Mouse (Mus musculus): ENCODE results near the gene Igsf8.

Igsf8 gene

GRCm38 (mm10) chr1:172323801-172324359 lies 62.4 kb downstream of the Igsf8 start:
- DNase-seq (ENCODE audit: low read depth, low spot score) = no peak

GRCm38 (mm10) chr1:172324725-172325124 lies 63.3 kb downstream of the Igsf8 start:
- DNase-seq (ENCODE audit: low read depth, low spot score) = peak; percentile 87

DNA sequence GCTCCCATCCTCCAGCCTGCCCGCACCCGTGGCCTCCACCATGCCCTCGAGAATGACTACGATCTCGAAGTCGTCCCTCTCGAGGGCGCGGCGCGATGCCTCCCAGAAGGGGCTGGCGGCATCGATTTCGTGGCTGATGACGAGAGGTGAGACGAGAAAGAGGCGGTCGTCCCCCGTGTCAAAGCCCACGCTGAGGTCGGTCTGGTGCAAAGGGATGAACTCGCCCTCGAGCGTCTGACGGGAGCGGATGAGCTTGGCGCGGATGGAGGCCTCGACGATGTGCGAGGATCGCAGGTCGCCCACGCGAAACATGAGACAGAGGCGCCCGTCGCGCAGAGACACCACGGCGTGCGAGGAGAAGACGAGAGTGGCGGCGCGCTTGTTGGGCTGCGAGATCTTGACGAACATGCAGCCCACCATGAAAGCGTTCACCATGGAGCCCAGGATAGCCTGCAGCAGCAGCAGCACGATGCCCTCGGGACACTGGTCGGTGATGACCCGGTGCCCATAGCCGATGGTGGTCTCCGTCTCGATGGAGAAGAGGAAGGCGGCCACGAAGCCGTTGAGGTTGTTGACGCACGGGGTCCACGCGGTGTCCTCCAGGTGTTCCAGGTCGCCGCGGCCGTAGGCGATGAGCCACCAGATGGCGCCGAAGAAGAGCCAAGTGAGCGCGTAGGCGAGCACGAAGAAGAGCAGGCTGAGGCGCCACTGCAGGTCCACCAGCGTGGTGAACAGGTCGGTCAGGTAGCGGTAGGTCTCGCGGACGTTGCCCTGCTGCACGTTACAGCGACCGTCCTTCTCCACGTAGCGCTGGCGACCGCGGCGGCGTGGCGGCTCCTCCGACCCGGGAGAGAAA lies 64.5 kb downstream of the Igsf8 start:
- no peak for DNase-seq (ENCODE audit: low read depth, low spot score)

DNA sequence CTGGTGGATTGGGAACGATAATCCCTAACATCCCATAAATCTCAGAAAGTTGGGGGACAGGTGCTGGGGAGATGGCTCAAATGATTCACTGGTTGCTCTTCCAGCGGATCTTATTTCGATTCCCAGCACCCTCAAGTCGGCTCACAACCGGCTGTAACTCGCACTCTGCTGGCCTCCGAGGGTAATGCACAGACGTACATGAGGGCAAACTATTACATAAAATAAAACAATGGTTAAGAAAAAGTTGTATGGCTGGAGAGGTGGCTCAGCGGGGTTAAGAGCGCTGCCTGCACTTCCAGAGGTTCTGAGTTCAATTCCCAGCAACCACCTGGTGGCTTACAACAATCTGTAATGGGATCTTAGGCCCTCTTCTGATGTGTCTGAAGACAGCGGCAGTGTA lies 65.2 kb downstream of the Igsf8 start:
- no peak for DNase-seq (ENCODE audit: low read depth, low spot score)

DNA sequence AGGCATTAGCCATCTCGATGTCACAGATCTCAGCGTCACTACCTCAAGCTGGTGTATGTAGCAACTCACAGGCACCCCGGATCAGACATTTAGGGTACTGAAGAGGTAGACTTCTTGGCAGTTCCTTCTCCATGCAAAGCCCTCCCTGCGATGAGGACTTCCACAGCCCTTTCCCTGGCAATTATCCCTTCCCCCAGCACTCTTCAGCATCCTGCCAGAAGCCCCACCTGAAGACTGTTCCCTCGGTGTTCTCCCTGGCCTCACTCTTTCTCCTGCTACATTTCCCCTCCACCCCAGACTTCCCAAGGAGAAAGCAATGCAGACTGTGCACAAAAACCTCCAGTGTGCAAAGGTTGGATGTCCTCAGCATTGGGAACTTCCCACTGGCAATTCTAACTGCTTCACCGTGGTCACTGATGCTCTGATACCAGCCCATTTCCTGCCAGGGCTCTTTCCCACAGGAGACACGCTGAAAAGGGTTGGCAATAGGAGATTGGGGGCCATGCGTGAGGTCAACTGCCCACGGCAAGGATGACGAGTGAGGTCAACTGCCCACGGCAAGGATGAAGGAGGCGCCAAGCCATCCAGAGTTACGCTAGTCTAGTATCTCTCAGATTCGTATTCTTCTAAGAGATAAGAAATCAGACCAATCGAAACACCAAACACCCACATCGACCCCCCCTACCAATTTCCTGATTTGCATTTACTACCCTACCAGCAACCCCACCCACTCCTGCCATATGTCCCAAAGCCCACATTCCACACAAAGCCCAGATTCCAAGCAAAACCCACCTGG lies 66.0 kb downstream of the Igsf8 start:
- DNase-seq (ENCODE audit: low read depth, low spot score) = no peak

DNA sequence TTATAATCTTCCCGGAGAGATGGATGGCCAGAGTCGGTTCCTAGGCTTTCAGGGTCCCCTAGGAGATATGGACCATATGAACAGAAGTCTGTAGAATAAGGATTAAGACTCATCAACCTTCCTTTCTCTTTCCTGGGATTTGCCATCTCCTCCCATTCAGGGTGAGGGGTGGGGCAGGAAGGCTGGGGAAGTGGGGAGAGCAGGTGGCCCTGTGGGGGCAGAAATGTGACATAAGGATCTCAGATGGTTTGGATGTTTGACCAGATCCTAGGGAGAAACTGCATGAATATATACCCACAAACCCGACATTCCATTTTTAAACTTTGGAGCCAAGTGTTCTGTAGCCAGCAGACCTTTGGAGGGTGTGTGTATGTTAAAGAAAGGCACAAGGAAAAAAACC lies 66.6 kb downstream of the Igsf8 start:
- no peak for DNase-seq (ENCODE audit: low read depth, low spot score)

GRCm38 (mm10) chr1:172328461-172328860 lies 67.0 kb downstream of the Igsf8 start:
- DNase-seq (ENCODE audit: low read depth, low spot score) = no peak

DNA sequence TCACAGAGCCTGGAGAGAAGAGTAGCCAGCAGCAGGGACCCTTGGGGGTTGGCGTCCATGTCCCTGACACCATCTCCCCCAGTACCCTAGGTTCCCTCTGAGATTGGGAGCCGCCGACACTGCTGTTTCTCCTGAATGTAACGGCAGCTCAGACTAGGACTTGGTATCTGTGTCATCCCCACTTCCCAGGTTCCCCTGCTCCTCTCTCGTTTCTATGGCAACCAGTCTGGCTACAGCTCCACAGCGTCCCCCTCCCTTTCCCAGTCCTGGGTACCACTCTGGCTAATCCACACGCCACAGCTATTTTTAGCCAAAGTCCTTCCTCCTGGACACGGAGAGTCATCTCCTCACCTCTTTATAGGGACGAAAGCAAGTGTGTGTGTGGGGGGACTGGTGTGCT lies 67.7 kb downstream of the Igsf8 start, which contains the start of gene Kcnj9:
Kcnj9 (minus strand) TSS at position 188 of the 400 bp plus-strand sequence.
- DNase-seq (ENCODE audit: low read depth, low spot score) = no peak

DNA sequence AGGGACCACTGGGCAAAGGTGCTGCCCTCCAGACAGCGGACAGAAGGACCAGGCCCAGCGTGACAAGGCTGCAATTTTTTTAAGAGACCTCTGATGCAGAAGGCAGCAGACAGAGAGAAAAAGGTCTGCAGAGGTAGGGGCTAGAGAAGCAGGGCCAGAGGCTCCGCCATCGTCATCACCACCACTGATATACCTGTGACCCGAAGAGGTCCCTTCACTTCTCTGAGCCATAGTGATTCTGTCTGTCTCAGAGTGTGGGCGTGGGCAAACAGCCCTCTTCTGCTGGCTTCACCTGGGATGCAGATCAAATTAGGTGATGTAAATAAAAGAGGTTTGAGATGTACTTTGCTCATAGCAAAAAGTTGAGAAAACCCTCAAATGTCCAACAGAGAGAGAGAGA lies 68.2 kb downstream of the Igsf8 start:
- DNase-seq (ENCODE audit: low read depth, low spot score) = no peak

DNA sequence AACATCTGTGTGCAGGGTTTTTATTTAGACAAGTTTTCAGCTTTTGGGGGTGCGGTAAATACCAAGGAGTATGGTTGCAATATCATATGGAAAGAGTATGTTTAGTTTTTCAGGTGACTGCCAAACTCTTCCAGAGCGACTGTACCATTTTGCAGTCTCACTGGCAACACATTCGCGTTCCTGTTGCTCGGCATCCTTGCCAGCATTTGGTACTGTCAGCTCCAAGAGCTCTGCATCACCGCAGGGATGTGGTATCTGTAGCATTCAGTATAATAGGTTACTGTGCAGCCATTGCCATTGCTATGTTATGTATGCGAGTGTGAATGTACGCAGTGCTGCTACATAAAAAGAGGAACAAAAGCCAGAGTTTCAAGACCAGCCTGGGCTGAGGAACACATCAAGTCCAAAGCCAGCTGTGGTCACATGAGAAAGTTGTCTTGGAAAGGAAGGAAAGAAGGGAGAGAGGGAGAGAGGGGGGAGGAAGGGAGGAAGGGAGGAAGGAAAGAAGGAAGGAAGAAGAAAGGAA lies 70.0 kb downstream of the Igsf8 start:
- DNase-seq (ENCODE audit: low read depth, low spot score) = no peak

DNA sequence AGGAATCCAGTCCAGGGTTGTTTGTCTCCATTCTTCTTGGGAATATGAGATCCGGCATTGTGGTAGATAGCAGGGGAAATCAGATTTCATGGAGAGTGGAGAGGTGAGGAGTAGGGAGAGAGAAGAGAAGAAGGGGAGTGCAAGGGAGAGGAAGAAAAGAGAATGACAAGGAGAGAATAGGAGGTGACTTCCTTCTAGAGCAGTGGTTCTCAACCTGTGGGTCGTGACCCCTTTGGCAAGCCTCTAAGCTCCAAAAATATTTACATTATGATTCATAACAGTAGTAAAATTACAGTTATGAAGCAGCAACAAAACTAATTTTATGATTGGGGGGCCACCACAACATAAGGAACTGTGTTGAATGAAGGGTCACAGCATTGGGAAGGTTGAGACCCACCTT lies 71.5 kb downstream of the Igsf8 start:
- no peak for DNase-seq (ENCODE audit: low read depth, low spot score)

DNA sequence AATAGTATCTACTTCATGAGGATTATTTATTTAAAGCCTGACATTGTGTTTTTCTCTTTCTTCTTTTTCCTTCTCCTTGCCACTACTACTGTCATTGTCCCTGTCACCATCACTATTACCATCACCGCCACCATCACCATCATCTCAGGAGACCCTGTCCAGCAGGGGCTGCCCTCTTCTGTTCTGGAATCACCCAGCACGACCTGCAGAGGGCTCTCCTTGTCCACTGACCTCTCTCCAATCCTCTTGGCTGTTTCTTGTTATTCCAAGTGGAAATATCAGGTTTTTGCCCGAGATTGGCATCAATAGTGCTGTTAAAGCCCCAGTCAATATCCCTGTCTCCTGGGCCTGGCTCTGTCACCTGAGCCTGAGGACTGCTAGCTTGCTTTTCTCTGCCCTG lies 72.1 kb downstream of the Igsf8 start:
- DNase-seq (ENCODE audit: low read depth, low spot score) = no peak

- no peak for DNase-seq (ENCODE audit: low read depth, low spot score)
These were observed 74.4 kb downstream of the Igsf8 start for GRCm38 (mm10) chr1:172335804-172336203.

GRCm38 (mm10) chr1:172337411-172338185 lies 76.2 kb downstream of the Igsf8 start:
- no peak for DNase-seq (ENCODE audit: low read depth, low spot score)

DNA sequence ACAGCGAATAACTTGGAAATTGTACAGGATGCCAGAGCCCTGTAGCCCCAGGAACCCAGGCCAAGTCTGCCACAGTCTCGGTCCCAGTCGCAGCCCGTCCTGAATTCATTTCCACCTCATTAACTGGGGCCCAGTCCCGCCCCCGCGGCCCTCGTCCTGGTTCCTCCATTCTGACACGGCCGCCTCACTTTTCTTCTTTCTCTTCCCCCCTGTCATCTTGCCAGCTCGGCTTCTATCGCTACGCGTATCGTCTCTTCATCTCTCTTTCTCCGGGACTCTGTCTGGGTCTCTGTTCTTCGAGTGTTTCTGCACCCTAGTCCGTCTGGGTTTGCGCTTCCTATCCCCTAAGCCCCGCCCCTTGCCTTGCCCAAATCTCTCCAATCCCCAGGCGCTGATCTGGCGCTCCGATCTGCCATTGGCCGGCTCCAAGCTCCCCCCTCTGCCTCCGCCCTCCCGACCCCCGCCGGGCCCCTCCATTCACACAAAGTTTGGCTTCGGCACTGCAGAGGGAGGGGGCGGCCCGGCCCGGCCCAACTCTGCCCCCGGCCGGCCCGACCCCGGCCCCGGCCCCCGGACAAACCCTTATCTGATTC lies 79.4 kb downstream of the Igsf8 start, which contains the start of gene Kcnj10:
Kcnj10 (plus strand) TSS at position 482 of the 593 bp plus-strand sequence.
- peak; percentile 57 for DNase-seq (ENCODE audit: low read depth, low spot score)

GRCm38 (mm10) chr1:172341386-172341785 lies 79.9 kb downstream of the Igsf8 start:
- no peak for DNase-seq (ENCODE audit: low read depth, low spot score)

- DNase-seq (ENCODE audit: low read depth, low spot score) = no peak
These were observed 81.3 kb downstream of the Igsf8 start for GRCm38 (mm10) chr1:172342729-172343128.

GRCm38 (mm10) chr1:172343914-172344313 lies 82.5 kb downstream of the Igsf8 start:
- DNase-seq (ENCODE audit: low read depth, low spot score) = no peak

GRCm38 (mm10) chr1:172344820-172345219 lies 83.4 kb downstream of the Igsf8 start:
- no peak for DNase-seq (ENCODE audit: low read depth, low spot score)

- no peak for DNase-seq (ENCODE audit: low read depth, low spot score)
These were observed 85.3 kb downstream of the Igsf8 start for GRCm38 (mm10) chr1:172346707-172347106.

GRCm38 (mm10) chr1:172347382-172347781 lies 85.9 kb downstream of the Igsf8 start:
- no peak for DNase-seq (ENCODE audit: low read depth, low spot score)
